Mouse (Mus musculus): ENCODE results near the gene Cep128.

DNA sequence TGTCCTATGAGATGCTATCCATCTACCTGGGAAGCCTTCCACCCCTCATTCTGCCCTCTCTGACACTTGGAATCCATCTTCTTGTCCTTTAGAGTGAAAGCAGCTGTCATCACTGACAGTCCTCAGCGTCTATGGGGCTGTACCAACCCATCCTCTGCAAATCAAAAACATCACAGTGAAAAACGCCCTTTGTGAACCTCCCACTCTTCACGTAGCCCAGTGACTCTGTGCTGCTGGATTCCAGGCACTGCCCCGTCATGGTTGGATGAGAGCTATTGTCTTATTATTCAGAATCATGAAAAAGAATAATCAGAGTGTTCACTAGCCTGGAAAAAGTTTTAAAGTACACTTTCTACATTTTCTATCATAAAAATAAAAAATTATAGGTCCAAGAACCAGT, 42.3 kb upstream of the Cep128 start:
- TF ChIP-seq CTCF (IDR thresholded peaks at IDR 0.05; ENCODE audit: insufficient read depth, low read depth, low read length) (no peak), POLR2A (IDR thresholded peaks at IDR 0.05; ENCODE audit: insufficient read depth, low read depth, low read length) (no peak)
